Mouse (Mus musculus) testis, postnatal 10 days (tissue): ENCODE data around the gene Olfr630.
"Not testable (repeated sequence)": the region's sequence is repeated elsewhere in the genome, so short reads cannot be mapped to it uniquely, and the experiment has no call there.

ENCODE experiments used
- DNase-seq: peaks from one replicate; pipeline ENCODE4 v3.0.0; 2021; ENCODE audit warnings: low spot score

The Olfr630 gene

GRCm38 (mm10) chr7:103757233-103757632 is at the start of gene Olfr630:
Olfr630 (minus strand) TSS chr7:103757333.
- DNase-seq = no peak

DNA sequence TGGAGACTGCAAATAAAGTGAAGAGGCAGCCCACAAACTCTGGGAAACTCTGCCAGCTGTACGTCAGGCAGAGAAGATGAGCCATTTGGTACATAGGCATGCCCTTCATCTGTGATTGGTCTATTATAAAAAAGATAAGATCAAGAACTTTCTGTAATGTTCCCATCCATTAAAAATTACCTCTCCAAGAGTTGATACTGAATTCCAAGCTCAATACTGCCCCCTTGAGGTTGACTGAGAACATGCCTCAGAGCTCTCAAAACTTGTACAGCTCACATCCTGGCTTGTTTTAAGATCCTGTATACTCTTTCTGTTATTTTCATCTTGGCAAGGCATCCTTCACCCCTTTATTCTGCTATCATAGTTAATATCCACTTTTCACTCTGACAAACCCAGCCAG is 49.7 kb upstream of the Olfr630 start:
- DNase-seq = no peak

GRCm38 (mm10) chr7:103792669-103793388 is 35.7 kb upstream of the Olfr630 start:
- DNase-seq = no peak

GRCm38 (mm10) chr7:103791721-103792120 is 34.6 kb upstream of the Olfr630 start, which contains the start of gene Olfr67:
Olfr67 (minus strand) TSS chr7:103791821.
- no peak for DNase-seq

- DNase-seq = no peak
These were observed 22.5 kb upstream of the Olfr630 start, which contains the start of gene Olfr68 for GRCm38 (mm10) chr7:103779598-103779997. Olfr68 (minus strand) TSS chr7:103779698.

DNA sequence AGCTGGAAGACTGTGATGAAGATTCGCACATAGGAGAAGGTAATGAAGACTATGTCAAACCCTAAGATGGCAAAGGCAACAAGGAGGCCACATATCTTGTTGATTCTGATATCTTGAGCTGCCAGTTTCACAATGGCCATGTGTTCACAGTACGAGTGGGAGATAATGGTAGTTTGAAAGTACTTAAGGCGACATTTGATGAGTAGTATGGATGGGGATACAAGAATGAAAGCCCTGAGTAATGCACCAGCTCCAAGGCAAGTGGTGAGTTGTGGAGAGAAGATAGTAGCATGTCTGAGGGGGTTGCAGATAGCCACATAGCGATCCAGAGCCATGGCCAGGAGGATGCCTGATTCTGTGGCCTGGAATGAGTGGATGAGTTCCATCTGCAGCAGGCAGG is 20.5 kb upstream of the Olfr630 start:
- not testable (repeated sequence) for DNase-seq

DNA sequence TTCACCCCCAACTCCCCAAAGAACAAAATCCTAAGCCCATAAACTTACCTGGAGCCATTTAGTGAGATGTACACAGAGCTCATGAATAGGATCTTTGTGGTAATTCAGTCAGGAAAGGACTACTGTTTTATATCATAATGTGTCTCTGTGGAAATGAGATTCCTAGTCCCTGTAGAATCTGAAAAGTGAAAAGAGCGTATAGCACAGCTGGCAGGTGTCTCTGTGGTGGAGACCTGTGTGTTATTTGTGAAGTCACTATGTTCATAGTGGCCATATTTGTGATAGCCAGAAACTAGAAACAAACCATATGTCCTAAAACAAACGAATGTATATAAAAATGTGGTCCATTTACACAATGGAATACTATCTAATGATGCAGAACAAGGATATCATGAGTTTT is 14.4 kb upstream of the Olfr630 start, which contains the start of gene Olfr69:
Gene Olfr69, minus strand, starts transcription at position 101 of the 400 bp plus-strand sequence.
- no peak for DNase-seq

DNA sequence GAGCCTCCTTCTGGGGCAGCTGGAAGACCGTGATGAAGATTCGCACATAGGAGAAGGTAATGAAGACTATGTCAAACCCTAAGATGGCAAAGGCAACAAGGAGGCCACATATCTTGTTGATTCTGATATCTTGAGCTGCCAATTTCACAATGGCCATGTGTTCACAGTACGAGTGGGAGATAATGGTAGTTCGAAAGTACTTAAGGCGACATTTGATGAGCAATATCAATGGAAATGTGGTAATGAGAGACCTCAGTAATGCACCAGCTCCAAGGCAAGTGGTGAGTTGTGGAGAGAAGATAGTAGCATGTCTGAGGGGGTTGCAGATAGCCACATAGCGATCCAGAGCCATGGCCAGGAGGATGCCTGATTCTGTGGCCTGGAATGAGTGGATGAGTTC is 10.6 kb upstream of the Olfr630 start:
- not testable (repeated sequence) for DNase-seq

DNA sequence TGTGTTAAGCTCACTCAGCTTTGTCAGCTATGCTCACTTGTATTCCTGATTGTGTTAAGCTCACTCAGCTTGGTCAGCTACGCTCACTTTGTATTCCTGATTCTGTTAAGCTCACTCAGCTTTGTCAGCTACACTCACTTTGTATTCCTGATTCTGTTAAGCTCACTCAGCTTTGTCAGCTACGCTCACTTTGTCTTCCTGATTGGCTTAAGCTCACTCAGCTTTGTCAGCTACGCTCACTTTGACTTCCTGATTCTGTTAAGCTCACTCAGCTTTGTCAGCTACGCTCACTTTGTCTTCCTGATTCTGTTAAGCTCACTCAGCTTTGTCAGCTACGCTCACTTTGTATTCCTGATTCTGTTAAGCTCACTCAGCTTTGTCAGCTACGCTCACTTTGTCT is 5.1 kb upstream of the Olfr630 start:
- DNase-seq = not testable (repeated sequence)

- no peak for DNase-seq
These were observed 12.3 kb downstream of the Olfr630 start, which contains the start of gene Olfr629 for GRCm38 (mm10) chr7:103744843-103745242. Olfr629 (minus strand) TSS chr7:103744943.

- DNase-seq = no peak
These were observed 27.1 kb downstream of the Olfr630 start, which contains the start of gene Olfr628 for GRCm38 (mm10) chr7:103730074-103730473. Olfr628 (plus strand) TSS chr7:103730374.

- DNase-seq = not testable (repeated sequence)
These were observed 40.7 kb downstream of the Olfr630 start for GRCm38 (mm10) chr7:103716398-103716797.

- no peak for DNase-seq
These were observed 42.8 kb downstream of the Olfr630 start, which contains the start of gene Olfr243 for GRCm38 (mm10) chr7:103714371-103714770. Olfr243 (plus strand) TSS chr7:103714671.

- DNase-seq = no peak
These were observed 45.1 kb downstream of the Olfr630 start for GRCm38 (mm10) chr7:103712024-103712423.
